In genomic region chr1:132191786-132192680, GRCm38 (mm10) we compare ENCODE assay signal across 8 mouse cellular contexts. TPM values are rescaled to one million over a fixed set of nuclear protein-coding genes. Genes with fewer than 3 reads are reported as not detected.
DNase-seq lines count a peak whose midpoint lies in the region; ATAC-seq and TF ChIP-seq lines count a peak whose summit lies in the region.

No protein-coding gene starts in this region.

- peaks cover 57% of the 10 kb centered on the region for H3K4me1 ChIP-seq in kidney, embryonic 15.5 days
- no peaks in the 10 kb centered on the region for H3K4me1 ChIP-seq in cortical plate, adult 2 months (ENCODE audit: control insufficient read depth, insufficient read depth, low read length)
- peaks cover 58% of the 10 kb centered on the region for H3K4me1 ChIP-seq in midbrain, embryonic 16.5 days (ENCODE audit: control insufficient read depth, insufficient read depth, low read length)

- 3% methylated on average over 16 of the region's 16 CpGs for WGBS in kidney, embryonic 15.5 days
- 3% methylated on average over 15 of the region's 16 CpGs for WGBS in midbrain, embryonic 16.5 days

- no peak for DNase-seq in kidney, postnatal 36 days
- no peak for DNase-seq in ovary, postnatal 36 days (ENCODE audit: low spot score)
- no peak for DNase-seq in thymus, postnatal 0 days (ENCODE audit: low spot score)
- DNase-seq in frontal cortex, adult 2 months (ENCODE audit: extremely low spot score in 1 of 2, low spot score in 1 of 2): no peak

- peak overlapping the region; percentile 55 for H3K4me3 ChIP-seq in kidney, embryonic 15.5 days (replicated peaks)
- peak overlapping the region; percentile 42 for H3K4me3 ChIP-seq in cortical plate, adult 2 months (ENCODE audit: insufficient read depth, low read length)
- peak overlapping the region; percentile 93 for H3K4me3 ChIP-seq in midbrain, embryonic 16.5 days (ENCODE audit: low read depth, low read length)

- H3K36me3 ChIP-seq in kidney, embryonic 15.5 days: no peaks in the 10 kb centered on the region
- no peaks in the 10 kb centered on the region for H3K36me3 ChIP-seq in midbrain, embryonic 16.5 days (ENCODE audit: control insufficient read depth, insufficient read depth, low read length)

- no peak for TF ChIP-seq CTCF in cortical plate, adult 2 months (IDR thresholded peaks at IDR 0.05; ENCODE audit: extremely low read depth, insufficient read depth, low read length)

- no peak overlapping the region for H3K9ac ChIP-seq in kidney, embryonic 15.5 days
- peak overlapping the region; percentile 99 for H3K9ac ChIP-seq in midbrain, embryonic 16.5 days (ENCODE audit: low read depth, low read length)

- no peaks in the 10 kb centered on the region for H3K9me3 ChIP-seq in kidney, embryonic 15.5 days (replicated peaks)
- no peaks in the 10 kb centered on the region for H3K9me3 ChIP-seq in midbrain, embryonic 16.5 days (replicated peaks; ENCODE audit: control insufficient read depth, low read length, poor library complexity, severe bottlenecking)

- ATAC-seq in kidney, embryonic 15.5 days (replicated peaks; ENCODE audit: low FRiP score): no peak
- ATAC-seq in granulocyte monocyte progenitor cell, adult 5-6 weeks (replicated peaks; ENCODE audit: poor library complexity, severe bottlenecking): peak; percentile 43; the same call in 1 of the 2 replicates
- peak; percentile 40 for ATAC-seq in midbrain, embryonic 16.5 days

- TF ChIP-seq POLR2A in cortical plate, adult 2 months (IDR thresholded peaks at IDR 0.05; ENCODE audit: extremely low read depth, insufficient read depth, low read length): no peak

- H3K27ac ChIP-seq in kidney, embryonic 15.5 days: no peak overlapping the region
- H3K27ac ChIP-seq in cortical plate, adult 2 months (ENCODE audit: insufficient read depth, low read length): no peak overlapping the region
- peak overlapping the region; percentile 100 for H3K27ac ChIP-seq in midbrain, embryonic 16.5 days (ENCODE audit: low read length)

- H3K4me2 ChIP-seq in kidney, embryonic 15.5 days: peak overlapping the region; percentile 88
- H3K4me2 ChIP-seq in midbrain, embryonic 16.5 days (ENCODE audit: low read length): peak overlapping the region; percentile 93

- peaks cover 93% of the 10 kb centered on the region for H3K27me3 ChIP-seq in kidney, embryonic 15.5 days
- H3K27me3 ChIP-seq in midbrain, embryonic 16.5 days (ENCODE audit: control insufficient read depth, insufficient read depth, low read depth, low read length): no peaks in the 10 kb centered on the region

RNA-seq across cellular contexts. Expression of gene AC124108.1, which starts 0.8 kb away (rescaled TPM):
- 0.05 TPM in 2 replicates for polyA plus RNA-seq in kidney, embryonic 15.5 days (2015; fragmentation: Nextera tagmentation; extraction: Ambion mirVana)
- 6.2 and 7.7 TPM in 2 replicates for polyA plus RNA-seq in cortical plate, adult 2 months (2012; rRNA removed)
- total RNA-seq in granulocyte monocyte progenitor cell, adult 5-6 weeks (2014; fragmentation: Nextera tagmentation): not detected in 2 replicates
- total RNA-seq in granulocyte monocyte progenitor cell, adult 5-6 weeks (2017): not detected in 2 replicates
- polyA plus RNA-seq in midbrain, embryonic 16.5 days (2015; fragmentation: Nextera tagmentation; extraction: Ambion mirVana): 2.8 and 4.0 TPM in 2 replicates
- not detected in 2 replicates for polyA plus RNA-seq in thymus, postnatal 0 days (2015; fragmentation: Nextera tagmentation; extraction: Ambion mirVana)
- 6.4 and 6.8 TPM in 2 replicates for polyA plus RNA-seq in frontal cortex, adult 2 months (2012; rRNA removed)

RNA-seq across cellular contexts. Expression of gene Lemd1, which starts 0.8 kb away (rescaled TPM):
- polyA plus RNA-seq in kidney, embryonic 15.5 days (2015; fragmentation: Nextera tagmentation; extraction: Ambion mirVana): 0.31 and 0.51 TPM in 2 replicates
- 7.5 and 10.7 TPM in 2 replicates for polyA plus RNA-seq in cortical plate, adult 2 months (2012; rRNA removed)
- total RNA-seq in granulocyte monocyte progenitor cell, adult 5-6 weeks (2014; fragmentation: Nextera tagmentation): not detected in 2 replicates
- total RNA-seq in granulocyte monocyte progenitor cell, adult 5-6 weeks (2017): not detected in 2 replicates
- 16.2 and 18.0 TPM in 2 replicates for polyA plus RNA-seq in midbrain, embryonic 16.5 days (2015; fragmentation: Nextera tagmentation; extraction: Ambion mirVana)
- 0.23 TPM in 1 of 2 replicates, not detected in the other for polyA plus RNA-seq in thymus, postnatal 0 days (2015; fragmentation: Nextera tagmentation; extraction: Ambion mirVana)
- polyA plus RNA-seq in frontal cortex, adult 2 months (2012; rRNA removed): 9.6 and 10.7 TPM in 2 replicates

RNA-seq across cellular contexts. Expression of gene Gm10188, which starts 37.5 kb away (rescaled TPM):
- not detected in 2 replicates for polyA plus RNA-seq in kidney, embryonic 15.5 days (2015; fragmentation: Nextera tagmentation; extraction: Ambion mirVana)
- not detected in 2 replicates for polyA plus RNA-seq in cortical plate, adult 2 months (2012; rRNA removed)
- total RNA-seq in granulocyte monocyte progenitor cell, adult 5-6 weeks (2014; fragmentation: Nextera tagmentation): not detected in 2 replicates
- not detected in 2 replicates for total RNA-seq in granulocyte monocyte progenitor cell, adult 5-6 weeks (2017)
- polyA plus RNA-seq in midbrain, embryonic 16.5 days (2015; fragmentation: Nextera tagmentation; extraction: Ambion mirVana): 0.28 and 0.63 TPM in 2 replicates
- polyA plus RNA-seq in thymus, postnatal 0 days (2015; fragmentation: Nextera tagmentation; extraction: Ambion mirVana): not detected in 2 replicates
- polyA plus RNA-seq in frontal cortex, adult 2 months (2012; rRNA removed): not detected in 2 replicates

RNA-seq across cellular contexts. Expression of gene Cdk18, which starts 52.5 kb away (rescaled TPM):
- 7.6 and 8.1 TPM in 2 replicates for polyA plus RNA-seq in kidney, embryonic 15.5 days (2015; fragmentation: Nextera tagmentation; extraction: Ambion mirVana)
- polyA plus RNA-seq in cortical plate, adult 2 months (2012; rRNA removed): 24.9 and 30.0 TPM in 2 replicates
- 4.0 and 6.5 TPM in 2 replicates for total RNA-seq in granulocyte monocyte progenitor cell, adult 5-6 weeks (2014; fragmentation: Nextera tagmentation)
- 0.36 and 0.43 TPM in 2 replicates for total RNA-seq in granulocyte monocyte progenitor cell, adult 5-6 weeks (2017)
- polyA plus RNA-seq in midbrain, embryonic 16.5 days (2015; fragmentation: Nextera tagmentation; extraction: Ambion mirVana): 1.7 and 2.4 TPM in 2 replicates
- 1.7 and 1.9 TPM in 2 replicates for polyA plus RNA-seq in thymus, postnatal 0 days (2015; fragmentation: Nextera tagmentation; extraction: Ambion mirVana)
- polyA plus RNA-seq in frontal cortex, adult 2 months (2012; rRNA removed): 28.8 and 43.4 TPM in 2 replicates

Comparison
In these comparisons a context has a peak if more than half of its experiments do, and no peak if none do; other contexts are left out.
1. H3K4me3 ChIP-seq: peak in every context shown above with its lines; median percentile 93 in midbrain, embryonic 16.5 days; 55 in kidney, embryonic 15.5 days; 42 in cortical plate, adult 2 months.